Mouse (Mus musculus) intestine, embryonic 14.5 days (tissue): Measurements from ENCODE around the gene Ikzf2. TPM values are rescaled to one million over a fixed set of nuclear protein-coding genes. Genes with fewer than 3 reads are reported as not detected.

Experiments used
- ATAC-seq: fragments of 200-750 bp; cut with Nextera tagmentation; replicated peaks from 2 replicates; pipeline ENCODE4 v1.8.0; 2017; ENCODE audit warnings: low read depth, moderate number of reproducible peaks, moderate TSS enrichment, moderate library complexity; ENCODE audit not compliant: low FRiP score, low TSS enrichment
- DNase-seq: peaks from one replicate; pipeline ENCODE4 v3.0.0-alpha.2; 2018; ENCODE audit warnings: low spot score
- H3K27ac ChIP-seq: fragments of 300-500 bp; sonication (generic); 2 replicates; pipeline ENCODE4 v1.5.1; 2014; ENCODE audit warnings: low read depth, mild to moderate bottlenecking, control low read depth
- H3K27me3 ChIP-seq: fragments of 300-500 bp; sonication (generic); replicated peaks from 2 replicates; pipeline ENCODE4 v1.6.1; 2014; ENCODE audit warnings: low read length, control low read depth; ENCODE audit not compliant: control insufficient read depth, insufficient read depth
- H3K36me3 ChIP-seq: fragments of 300-500 bp; sonication (generic); 2 replicates; pipeline ENCODE4 v1.6.1; 2014; ENCODE audit warnings: low read length, control low read depth; ENCODE audit not compliant: control insufficient read depth, insufficient read depth
- H3K4me1 ChIP-seq: fragments of 300-500 bp; sonication (generic); replicated peaks from 2 replicates; pipeline ENCODE4 v1.6.1; 2014; ENCODE audit warnings: low read length, control low read depth, mixed read lengths; ENCODE audit not compliant: control insufficient read depth, insufficient read depth
- H3K4me2 ChIP-seq: fragments of 300-500 bp; sonication (generic); 2 replicates; pipeline ENCODE4 v1.6.1; 2014; ENCODE audit warnings: low read length
- H3K4me3 ChIP-seq: fragments of 300-500 bp; sonication (generic); 2 replicates; pipeline ENCODE4 v1.5.1; 2014; ENCODE audit warnings: low read depth, low read length, control low read depth, mixed read lengths
- H3K9ac ChIP-seq: fragments of 300-500 bp; sonication (generic); 2 replicates; pipeline ENCODE4 v1.6.1; 2014; ENCODE audit warnings: mild to moderate bottlenecking, low read length
- H3K9me3 ChIP-seq: fragments of 300-500 bp; sonication (generic); 2 replicates; pipeline ENCODE4 v1.6.1; 2016; ENCODE audit warnings: low read length, control low read depth; ENCODE audit not compliant: control insufficient read depth
- WGBS: fragments of 180-500 bp; shearing (Covaris S2); extraction: QIAGEN DNeasy Blood & Tissue Kit; methylation state at CpG from one replicate; pipeline ENCODE4 v1.1.7; 2014; 5-methylcytosine and 5-hydroxymethylcytosine counted together
- polyA plus RNA-seq: library from polyadenylated mRNA; unstranded; fragments of >200 nt; fragmentation: Nextera tagmentation; extraction: Ambion mirVana; gene quantifications from 2 replicates; pipeline ENCODE4 v1.2.1, GENCODE M21; 2014

The Ikzf2 gene
- polyA plus RNA-seq, result 4.3 TPM in 2 replicates

DNA sequence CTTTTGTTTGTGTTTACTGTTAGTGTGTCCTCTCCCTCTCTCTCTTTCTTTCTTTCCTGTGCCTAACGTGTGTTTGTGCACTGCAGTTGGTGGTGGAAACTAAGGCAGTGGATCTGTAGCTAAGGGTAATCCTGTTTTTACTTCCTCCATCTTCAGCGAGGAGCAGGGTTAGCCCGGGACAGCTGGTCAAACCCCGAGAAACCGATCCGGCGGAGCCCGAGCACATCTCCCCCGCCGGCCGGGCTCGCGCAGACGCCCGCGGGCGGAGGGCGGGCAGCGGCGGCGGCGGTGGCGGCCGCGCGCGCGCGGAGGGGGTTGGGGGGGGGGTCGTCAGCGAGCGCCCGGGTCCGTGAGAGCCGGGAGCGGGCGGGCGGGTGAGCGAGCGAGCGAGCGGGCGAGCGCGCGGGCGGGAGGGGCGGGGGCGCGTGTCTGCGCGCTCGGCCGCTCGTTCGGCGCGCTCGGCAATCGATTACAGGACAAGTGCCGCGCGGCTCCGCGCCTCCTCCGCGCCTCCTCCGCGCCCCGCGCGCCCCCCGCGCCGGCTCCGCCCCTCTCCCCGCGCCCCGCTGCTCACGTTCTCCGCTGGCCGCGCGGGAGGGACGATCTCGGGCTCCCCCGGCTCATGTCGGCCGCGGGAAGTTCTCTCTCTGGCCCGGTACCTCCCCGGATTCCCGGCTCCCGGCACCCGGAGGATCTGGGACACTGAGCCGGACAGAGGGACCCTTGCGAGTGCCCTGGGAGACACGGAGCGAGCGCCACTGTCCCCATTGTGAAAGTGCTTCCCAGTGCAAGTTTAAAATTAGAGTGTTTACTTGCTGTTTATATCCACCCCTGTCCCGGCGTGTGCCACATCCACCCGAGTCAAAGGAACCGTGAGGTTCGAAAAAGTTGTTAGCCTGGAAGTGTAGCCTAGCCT, at the start of gene Ikzf2:
Gene Ikzf2, minus strand, starts transcription at position 170 of the 916 bp plus-strand sequence.
- 0% methylated on average over 70 of the region's 105 CpGs for WGBS
- Histone ChIP-seq H3K9me3 (no peaks in the 10 kb centered on the region), H3K27ac (peak within 1 kb of the TSS; percentile 80), H3K9ac (peak within 1 kb of the TSS; percentile 71), H3K4me2 (peak within 1 kb of the TSS; percentile 57), H3K4me1 (0 out of 2 replicates have a peak, but pooled peaks cover 12% of the 10 kb centered on the region), H3K4me3 (peak within 1 kb of the TSS; percentile 77), H3K27me3 (no peaks in the 10 kb centered on the region), H3K36me3 (no peaks in the 10 kb centered on the region)
- ATAC-seq (peak; percentile 91), DNase-seq (peak; percentile 85)

DNA sequence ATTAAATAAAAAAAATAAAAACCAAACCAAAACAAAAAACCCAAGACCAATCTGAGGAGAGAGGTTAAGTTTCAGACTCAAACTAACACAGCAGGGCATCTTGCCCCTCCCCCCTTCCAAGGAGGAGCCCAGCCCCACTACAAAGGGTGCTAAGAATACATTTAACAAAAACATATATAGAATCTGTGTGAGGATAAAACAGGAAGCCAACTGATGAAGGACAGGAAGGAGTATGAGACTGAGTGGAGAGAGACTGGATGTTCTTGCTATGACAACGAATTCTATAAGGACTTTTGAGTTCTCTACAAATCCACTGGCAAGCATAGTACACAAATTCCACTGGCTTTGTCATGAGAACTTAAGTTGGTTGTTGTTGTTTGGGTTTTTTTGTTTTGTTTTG, 42.7 kb upstream of the Ikzf2 start:
- Histone ChIP-seq H3K36me3 (no peaks in the 10 kb centered on the region), H3K4me1 (no peaks in the 10 kb centered on the region), H3K4me2 (no peak overlapping the region), H3K27ac (no peak overlapping the region), H3K9ac (no peak overlapping the region), H3K9me3 (no peaks in the 10 kb centered on the region), H3K4me3 (no peak overlapping the region), H3K27me3 (no peaks in the 10 kb centered on the region)
- no peak for ATAC-seq
- DNase-seq, result no peak
- WGBS, result 66% methylated on average over 1 of the region's 1 CpGs

DNA sequence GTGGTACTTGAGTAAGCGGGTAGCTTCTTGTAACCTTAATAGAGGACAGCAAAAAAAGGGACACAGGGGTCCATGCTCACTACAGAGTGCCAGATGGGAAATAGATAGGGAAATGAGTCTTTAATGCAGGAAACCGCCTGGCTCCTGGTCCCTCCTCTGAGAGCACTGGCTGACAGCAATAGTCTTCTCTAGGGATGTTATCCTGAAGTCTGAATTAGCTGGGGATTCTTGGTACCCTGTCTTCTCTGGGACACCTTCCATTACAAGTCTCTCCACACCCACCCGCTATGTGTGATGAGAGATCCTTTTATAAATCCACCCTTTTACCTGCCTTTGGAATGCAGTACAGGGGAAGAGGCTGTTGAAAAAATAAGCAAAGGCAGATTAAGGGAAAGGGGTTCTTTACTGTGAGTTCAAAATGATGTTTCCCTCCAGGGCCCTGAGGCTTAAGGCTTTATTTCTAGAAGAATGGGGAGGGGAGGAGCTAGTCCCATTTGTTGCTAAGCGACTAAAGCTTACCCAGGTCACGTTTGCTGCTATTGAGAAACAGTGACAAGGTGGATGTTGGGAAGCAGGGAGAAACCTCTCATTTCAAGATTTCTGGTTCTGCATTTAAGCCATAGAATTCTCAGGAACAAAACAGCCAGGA, 42.1 kb upstream of the Ikzf2 start:
- H3K36me3 ChIP-seq, result no peaks in the 10 kb centered on the region
- DNase-seq (no peak), ATAC-seq (no peak)
- WGBS, result 47% methylated on average over 5 of the region's 5 CpGs
- no peak overlapping the region for H3K27ac ChIP-seq
- no peak overlapping the region for H3K4me2 ChIP-seq
- H3K4me1 ChIP-seq, result no peaks in the 10 kb centered on the region
- H3K9ac ChIP-seq, result no peak overlapping the region
- no peak overlapping the region for H3K4me3 ChIP-seq
- H3K9me3 ChIP-seq, result no peaks in the 10 kb centered on the region
- H3K27me3 ChIP-seq, result no peaks in the 10 kb centered on the region

DNA sequence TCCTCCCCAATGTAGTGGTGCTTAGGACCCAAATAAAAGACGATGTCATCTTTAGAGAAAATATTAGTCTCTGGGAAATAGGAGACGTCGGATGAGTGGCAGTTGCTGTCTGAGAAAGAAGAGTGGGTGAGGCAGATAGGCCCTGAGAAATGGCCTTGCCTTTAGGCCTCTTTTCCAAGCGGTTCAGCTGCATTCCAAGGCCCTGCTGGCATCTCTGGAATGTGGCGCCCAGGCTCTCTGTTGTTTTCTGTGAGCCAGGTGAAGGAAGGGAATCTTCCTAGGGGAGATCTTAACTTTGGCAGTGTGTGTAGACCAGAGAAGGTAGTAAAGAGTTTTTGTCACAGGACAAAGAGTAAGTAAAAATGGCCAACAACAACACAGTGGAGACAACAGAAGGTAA, 40.9 kb upstream of the Ikzf2 start:
- Histone ChIP-seq H3K4me1 (no peaks in the 10 kb centered on the region), H3K9me3 (no peaks in the 10 kb centered on the region), H3K4me2 (no peak overlapping the region), H3K36me3 (no peaks in the 10 kb centered on the region), H3K27ac (no peak overlapping the region), H3K4me3 (no peak overlapping the region), H3K9ac (no peak overlapping the region), H3K27me3 (no peaks in the 10 kb centered on the region)
- ATAC-seq (no peak), DNase-seq (no peak)
- 30% methylated on average over 5 of the region's 5 CpGs for WGBS

DNA sequence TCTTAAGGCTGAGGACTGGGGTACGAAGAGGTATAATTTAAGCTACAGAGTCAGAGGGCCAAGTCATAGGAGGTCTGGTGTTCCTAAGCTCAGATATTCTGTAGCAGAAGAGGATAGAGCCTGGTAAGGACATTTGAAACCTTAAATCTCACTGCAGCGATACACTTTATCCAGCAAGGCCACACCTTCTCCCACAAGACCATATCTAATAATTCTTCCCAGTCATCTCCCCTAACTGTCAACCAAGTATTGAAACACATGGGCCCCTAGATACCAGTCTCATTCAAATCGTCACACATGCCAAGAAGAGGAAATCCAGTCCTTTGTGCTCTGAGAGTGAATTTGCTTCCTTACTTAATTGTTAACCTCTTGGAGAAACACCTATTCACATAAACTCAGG, 30.1 kb upstream of the Ikzf2 start:
- Histone ChIP-seq H3K27me3 (no peaks in the 10 kb centered on the region), H3K4me3 (no peak overlapping the region), H3K9ac (no peak overlapping the region), H3K4me2 (no peak overlapping the region), H3K27ac (no peak overlapping the region), H3K4me1 (no peaks in the 10 kb centered on the region), H3K9me3 (no peaks in the 10 kb centered on the region), H3K36me3 (no peaks in the 10 kb centered on the region)
- no peak for DNase-seq
- WGBS, result 78% methylated on average over 3 of the region's 3 CpGs
- ATAC-seq, result no peak

DNA sequence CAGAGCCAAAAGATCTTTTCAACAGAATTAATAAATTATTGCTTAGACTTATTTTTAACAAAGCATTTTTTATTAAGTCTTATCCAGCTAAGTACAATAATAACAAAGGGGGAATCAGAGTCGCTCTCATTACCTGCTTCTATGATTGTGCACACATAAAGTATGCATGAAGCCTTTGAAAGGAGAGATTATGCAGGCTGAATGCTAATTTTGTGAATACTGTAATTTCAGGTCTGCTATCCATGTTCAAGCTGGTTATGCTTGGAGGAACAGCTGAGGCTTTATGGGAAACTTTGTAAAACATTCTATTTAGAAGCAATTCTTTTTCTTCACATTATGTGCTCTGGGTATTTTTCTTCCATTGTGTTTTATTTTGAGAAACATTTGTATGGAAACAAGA, 21.5 kb upstream of the Ikzf2 start:
- Histone ChIP-seq H3K27me3 (no peaks in the 10 kb centered on the region), H3K9ac (no peak overlapping the region), H3K9me3 (no peaks in the 10 kb centered on the region), H3K4me1 (no peaks in the 10 kb centered on the region), H3K27ac (no peak overlapping the region), H3K4me2 (no peak overlapping the region), H3K36me3 (no peaks in the 10 kb centered on the region), H3K4me3 (no peak overlapping the region)
- ATAC-seq, result no peak
- no peak for DNase-seq
- 91% methylated on average over 1 of the region's 1 CpGs for WGBS

DNA sequence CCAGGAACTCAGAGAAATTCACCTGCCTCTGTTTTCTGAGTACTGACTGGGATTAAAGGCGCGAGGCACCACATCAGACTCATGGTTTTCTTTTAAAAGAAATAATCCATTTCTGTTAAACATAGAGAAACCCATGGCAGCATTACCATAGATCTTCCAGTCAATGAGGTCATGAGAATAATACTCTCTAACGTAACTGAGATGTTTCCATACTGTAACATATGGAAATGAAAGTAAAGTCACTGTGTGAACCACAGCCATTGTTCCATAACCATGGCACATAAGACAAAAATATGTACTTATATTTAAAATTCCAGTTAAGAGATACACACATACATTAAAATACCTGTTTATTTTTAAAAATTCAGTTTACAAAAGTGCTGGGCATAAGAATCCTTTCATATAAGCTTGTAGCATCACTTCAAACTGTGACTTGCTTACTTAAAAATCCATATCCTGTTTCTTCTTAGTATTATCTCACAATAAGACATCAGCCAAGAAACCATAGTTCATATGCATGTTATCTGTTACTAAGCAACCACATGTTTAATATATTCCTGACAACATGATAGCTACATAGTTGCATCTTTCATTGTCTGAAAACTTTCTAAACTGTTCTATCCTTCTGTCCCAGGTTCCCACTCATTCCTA, 16.6 kb upstream of the Ikzf2 start:
- Histone ChIP-seq H3K4me2 (no peak overlapping the region), H3K4me3 (no peak overlapping the region), H3K27ac (no peak overlapping the region), H3K9me3 (no peaks in the 10 kb centered on the region), H3K4me1 (no peaks in the 10 kb centered on the region), H3K9ac (no peak overlapping the region), H3K36me3 (no peaks in the 10 kb centered on the region), H3K27me3 (no peaks in the 10 kb centered on the region)
- no peak for DNase-seq
- ATAC-seq, result no peak
- 95% methylated on average over 3 of the region's 3 CpGs for WGBS

DNA sequence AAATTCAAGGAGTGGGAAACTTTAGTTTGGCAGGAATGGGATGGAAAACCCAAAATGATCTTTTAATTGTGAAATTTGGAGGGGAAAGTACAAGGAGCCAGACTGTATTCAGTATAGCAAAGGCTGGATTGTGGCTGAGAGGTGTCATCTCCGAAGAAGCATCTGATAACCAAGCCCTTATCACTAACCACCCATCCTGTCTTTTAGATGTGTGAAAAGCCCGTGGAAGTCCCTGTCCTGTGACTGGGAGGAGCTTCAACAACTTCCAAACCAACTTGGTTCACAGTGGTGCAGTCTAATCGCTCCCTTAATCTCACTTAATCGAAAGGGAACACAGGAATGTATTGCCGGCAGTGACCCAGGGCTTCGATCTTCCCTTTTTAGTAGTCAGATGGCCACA, 4.9 kb upstream of the Ikzf2 start:
- H3K27ac ChIP-seq, result no peak overlapping the region
- DNase-seq (no peak), ATAC-seq (no peak)
- WGBS, result 73% methylated on average over 6 of the region's 6 CpGs
- no peaks in the 10 kb centered on the region for H3K27me3 ChIP-seq
- 0 out of 2 replicates have a peak, but pooled peaks cover 8% of the 10 kb centered on the region for H3K4me1 ChIP-seq
- H3K36me3 ChIP-seq, result no peaks in the 10 kb centered on the region
- H3K9ac ChIP-seq, result no peak overlapping the region
- H3K4me3 ChIP-seq, result no peak overlapping the region
- H3K4me2 ChIP-seq, result no peak overlapping the region
- no peaks in the 10 kb centered on the region for H3K9me3 ChIP-seq
